Mouse (Mus musculus) T-helper 17 cell (primary cell): Measurements from ENCODE around the gene Gm45808.
"Not testable (repeated sequence)": the region's sequence is repeated elsewhere in the genome, so short reads cannot be mapped to it uniquely, and the experiment has no call there.

ENCODE experiments used
- in situ Hi-C, 2 experiments: fragments of 300-600 bp; cut with MboI, MseI; formaldehyde crosslinking; loops; 1 replicate in 1 of 2; 2 replicates in 1 of 2; pipeline ENCODE4 v1.15.1; 2025; ENCODE audit warnings: high pct_unique_total_duplicates in 2 of 2

Gm45808 gene

DNA sequence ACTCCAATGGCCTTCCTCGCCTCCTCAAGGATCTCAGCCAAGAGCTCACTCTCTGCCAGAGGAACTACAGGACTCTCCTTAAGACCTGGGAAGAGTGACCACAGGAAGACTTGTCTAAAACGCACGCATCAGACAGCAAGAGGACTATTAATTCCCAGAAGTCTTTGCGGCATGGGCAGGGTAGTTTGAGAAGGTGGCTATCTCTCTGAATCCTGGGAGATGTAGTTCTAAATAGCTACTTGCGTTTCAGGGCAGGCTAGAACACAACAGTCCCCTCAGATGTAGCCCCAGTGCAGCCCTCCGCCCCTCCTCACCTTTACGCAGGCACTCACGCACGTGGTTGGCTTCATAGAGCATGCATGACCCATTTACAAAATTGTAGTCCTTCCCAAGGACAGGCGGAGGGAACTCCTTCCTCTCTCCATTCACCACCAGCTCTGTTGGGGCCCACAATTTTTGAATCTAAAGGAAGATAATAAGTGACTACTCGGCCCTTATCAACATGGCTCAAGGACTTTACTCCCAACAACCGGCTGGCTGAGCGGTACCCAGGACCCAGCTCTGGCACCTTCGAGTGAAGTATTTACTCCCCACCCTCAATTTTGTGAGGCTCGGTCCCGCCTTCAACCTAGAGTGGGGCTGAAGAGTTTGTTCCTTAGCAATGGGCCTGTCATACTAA is 11.2 kb downstream of the Gm45808 start:
- in situ Hi-C loops, result loop anchor here (5.0 kb wide), 1 partner anchor 87 kb away; no protein-coding TSS in a partner anchor

DNA sequence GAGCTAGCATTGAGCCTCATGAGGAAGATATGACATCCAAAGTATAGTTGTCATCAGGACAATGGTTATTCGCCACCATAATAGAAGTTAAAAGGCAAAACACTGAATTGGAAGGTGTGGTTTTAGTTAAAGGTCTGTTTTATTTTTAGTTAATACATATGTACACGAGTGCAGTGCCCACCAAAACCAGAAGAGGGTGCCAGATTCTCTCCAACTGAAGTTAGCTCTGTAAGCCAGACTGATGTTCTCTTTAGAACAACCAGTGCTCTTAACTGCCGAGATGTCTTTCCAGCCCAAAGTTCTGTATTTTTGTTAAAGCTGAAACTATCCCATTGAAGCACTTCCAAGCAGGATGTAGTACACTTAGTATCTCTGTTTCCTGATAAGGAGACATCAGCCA is 15.7 kb downstream of the Gm45808 start:
- in situ Hi-C loops, result no loop called here

DNA sequence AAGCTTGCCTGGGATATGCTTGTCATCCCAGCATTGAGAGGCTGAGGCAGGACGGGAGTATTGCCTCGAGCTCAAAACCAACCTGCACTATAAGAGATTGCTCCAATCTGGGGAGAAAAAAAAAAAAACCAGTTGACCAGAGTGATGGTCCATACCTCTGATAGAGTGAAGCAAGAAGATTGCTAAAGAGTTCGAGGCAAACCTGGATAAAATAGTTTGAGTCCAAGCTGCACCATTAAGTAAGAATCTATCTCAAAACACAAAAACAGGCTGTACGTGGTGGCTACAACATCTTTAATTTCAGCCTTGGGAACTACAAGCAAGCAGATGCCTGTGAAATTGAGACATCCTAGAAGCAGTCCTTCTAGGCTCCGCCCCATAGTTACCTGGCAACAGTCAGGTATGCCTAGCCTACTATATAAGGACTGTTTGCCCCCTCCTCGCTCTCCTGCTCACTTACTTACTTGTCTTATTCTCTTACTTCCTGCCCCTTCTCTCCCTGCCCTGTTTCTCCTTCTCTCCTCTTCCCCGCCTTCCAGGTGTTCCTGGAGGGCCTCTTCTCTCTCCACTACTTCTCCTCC is 19.4 kb downstream of the Gm45808 start:
- in situ Hi-C loops, result no loop called here

GRCm38 (mm10) chr7:45466283-45467089 is 20.1 kb downstream of the Gm45808 start, which contains the start of gene Bax:
Bax (minus strand) TSS chr7:45466898.
- in situ Hi-C loops, result no loop called here

- in situ Hi-C loops, result no loop called here
Observed at GRCm38 (mm10) chr7:45465549-45465948, 21.1 kb downstream of the Gm45808 start.

- in situ Hi-C loops, result no loop called here
Observed at GRCm38 (mm10) chr7:45465112-45465511, 21.5 kb downstream of the Gm45808 start.

DNA sequence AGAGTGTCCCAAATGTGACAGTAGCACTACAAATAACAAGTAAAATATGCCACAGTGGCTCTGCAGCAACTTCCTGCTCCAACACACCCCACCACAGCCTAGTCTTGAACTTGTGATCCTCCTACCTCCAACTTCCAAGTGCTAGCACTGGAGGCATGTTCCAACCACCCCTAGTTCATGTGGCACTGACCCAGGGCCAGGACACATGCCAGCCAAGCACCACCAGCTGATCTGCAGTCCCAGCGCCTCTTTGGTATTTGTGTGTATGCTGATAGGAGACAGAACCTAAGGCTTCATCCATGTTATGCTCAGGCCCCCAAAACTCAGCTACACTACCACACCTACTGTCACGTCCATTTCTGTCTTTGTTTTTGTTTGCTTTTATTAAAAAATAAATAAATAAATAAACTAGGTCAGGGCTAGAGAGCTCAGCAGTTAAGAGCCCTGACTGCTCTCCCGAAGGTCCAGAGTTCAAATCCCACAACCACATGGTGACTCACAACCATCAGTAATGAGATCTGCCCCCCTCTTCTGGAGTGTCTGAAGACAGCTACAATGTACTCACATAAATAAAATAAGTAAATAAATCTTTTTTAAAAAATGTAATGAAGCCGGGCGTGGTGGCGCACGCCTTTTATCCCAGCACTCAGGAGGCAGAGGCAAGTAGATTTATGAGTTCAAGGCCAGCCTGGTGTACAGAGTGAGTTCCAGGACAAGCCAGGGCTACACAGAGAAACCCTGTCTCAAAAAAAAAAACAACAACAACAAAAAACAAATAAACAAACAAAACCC is 22.4 kb downstream of the Gm45808 start:
- in situ Hi-C loops, result no loop called here

DNA sequence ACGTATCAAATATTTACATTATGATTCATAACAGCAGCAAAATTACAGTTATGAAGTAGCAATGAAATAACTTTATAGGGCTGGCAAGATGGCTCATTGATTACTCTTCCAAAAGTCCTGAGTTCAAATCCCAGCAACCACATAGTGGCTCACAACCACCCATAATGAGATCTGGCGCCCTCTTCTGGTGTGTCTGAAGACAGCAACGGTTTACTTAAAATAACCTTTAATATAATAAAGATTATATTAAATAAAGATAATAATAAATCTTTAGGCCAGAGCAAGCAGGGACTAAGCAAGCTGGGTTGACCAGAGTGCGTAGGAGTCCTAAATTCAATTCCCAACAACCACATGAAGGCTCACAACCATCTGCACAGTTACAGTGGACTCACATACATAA is 23.7 kb downstream of the Gm45808 start:
- in situ Hi-C loops, result not testable (repeated sequence)

GRCm38 (mm10) chr7:45462325-45462724 is 24.3 kb downstream of the Gm45808 start:
- in situ Hi-C loops, result no loop called here

DNA sequence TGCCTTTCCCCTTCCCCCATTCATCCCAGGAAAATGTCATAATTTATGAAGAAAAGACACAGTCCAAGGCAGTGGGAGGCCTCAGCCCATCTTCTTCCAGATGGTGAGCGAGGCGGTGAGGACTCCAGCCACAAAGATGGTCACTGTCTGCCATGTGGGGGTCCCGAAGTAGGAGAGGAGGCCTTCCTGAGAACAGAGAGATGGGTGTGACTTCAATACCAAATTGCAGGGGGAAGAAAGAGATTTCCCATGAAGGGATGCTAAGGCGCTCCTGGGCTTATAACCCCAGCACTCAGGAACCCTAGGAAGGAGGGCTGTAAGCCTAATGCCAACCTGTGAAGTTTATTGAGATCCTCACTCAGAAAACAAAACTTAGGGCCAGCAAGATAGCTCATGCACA is 24.8 kb downstream of the Gm45808 start:
- in situ Hi-C loops, result no loop called here

GRCm38 (mm10) chr7:45461326-45461725 is 25.3 kb downstream of the Gm45808 start:
- in situ Hi-C loops, result no loop called here

- in situ Hi-C loops, result no loop called here
Observed at GRCm38 (mm10) chr7:45460860-45461314, 25.7 kb downstream of the Gm45808 start.

GRCm38 (mm10) chr7:45460377-45460776 is 26.2 kb downstream of the Gm45808 start:
- in situ Hi-C loops, result no loop called here

DNA sequence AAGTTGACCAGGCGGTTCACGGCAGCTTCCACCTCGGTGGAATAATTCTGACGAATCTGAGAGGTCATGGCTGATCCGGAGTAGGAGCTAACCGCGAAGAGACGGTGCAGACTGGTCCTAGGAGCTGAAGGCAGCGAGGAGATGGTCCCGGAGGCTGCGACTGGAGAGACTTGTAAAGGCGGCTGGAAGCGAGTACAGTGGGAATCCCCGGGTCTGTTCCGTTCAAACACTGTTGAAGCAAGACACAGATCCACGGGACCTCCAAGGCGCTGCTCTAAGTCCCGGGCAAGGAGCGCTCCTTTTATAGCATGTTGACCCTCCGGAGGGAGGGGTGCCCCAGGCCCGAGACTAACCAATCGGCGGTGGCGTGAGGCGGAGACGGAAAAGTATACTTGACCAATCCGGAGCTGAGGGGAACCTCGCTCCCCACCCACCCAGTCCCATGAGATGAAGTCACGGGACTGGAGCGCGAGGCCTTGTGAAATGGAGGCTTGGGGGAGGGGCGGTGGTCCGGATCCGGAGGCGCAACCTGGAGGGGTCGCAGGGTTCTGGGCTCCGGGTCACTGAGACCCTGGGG is 27.0 kb downstream of the Gm45808 start, which contains the start of gene Ftl1:
Gene Ftl1, minus strand, starts transcription at position 321 of the 577 bp plus-strand sequence.
- in situ Hi-C loops, result not testable (repeated sequence)

DNA sequence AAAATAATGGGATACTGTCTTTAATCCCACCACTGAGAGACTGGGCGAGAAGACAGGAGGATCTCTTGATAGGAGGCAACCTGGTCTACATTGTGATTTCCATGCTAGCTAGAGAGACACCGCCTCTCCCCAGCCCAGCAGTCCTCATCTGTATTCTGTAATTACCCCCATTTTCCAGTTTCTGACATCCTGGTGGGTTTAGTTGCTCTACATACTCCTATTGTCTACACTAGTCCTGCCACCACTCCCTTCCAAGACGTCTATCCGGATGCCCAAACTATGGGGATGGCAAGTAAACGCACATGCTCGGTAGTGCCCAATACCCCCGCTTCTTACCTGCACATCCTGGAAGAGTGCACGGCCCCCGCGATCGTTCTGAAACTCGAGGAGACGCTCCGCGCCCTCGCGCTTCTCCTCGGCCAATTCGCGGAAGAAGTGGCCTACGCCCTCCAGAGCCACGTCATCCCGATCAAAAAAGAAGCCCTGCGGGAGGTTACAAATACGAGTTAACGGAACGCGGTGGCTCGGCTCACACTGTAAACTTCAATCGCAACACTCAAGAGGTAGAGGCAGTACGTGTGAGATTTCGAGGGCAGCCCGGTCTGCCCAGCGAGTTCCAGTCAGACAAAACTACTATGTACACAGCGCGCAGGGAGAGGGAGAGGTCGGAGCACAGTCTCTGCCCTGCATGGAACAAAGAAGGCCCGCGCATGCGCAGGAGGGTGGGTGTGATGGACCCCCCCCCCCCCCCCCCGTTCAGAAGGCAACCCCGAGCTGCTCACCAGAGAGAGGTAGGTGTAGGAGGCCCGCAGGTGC is 27.7 kb downstream of the Gm45808 start:
- in situ Hi-C loops, result no loop called here

DNA sequence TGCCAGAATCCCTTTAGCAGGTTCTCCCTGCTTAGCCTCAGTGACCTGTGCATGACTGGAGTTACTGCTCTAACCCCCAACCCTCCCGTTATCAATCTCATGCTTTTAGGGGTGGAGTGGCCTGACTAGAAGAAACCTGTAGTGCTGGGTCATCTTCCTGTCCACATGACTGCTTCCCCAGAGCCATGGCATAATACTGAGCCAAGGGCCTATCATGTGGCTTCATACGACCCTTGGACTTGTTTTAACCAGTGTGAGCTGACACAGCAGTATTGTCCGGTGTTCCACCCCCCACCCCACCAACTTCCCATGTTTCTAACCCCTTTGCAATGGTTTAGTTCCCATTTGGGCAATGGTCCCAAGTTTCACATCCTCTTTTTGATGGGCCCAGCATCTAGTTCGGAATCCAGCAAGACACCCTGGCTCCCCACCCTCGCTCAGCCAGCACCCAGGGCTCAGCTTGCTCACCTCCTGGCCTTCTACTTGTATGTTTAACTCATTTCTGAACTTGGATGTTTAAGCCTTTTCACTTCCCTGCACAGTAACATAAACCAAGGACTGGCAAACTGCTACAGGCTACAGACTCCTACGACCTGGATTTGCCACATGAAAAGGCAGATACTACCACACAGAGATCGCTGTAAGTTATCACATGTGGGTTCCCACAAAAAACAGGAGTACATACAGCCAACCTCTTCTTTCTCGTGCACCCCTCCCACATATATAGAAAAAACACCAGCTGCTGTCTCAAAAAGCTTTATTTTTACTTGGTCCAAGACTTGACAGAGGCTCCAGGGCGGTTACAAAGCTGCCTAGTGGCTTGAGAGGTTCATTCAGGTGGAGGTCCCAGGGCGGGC is 29.2 kb downstream of the Gm45808 start:
- in situ Hi-C loops, result no loop called here

- in situ Hi-C loops, result no loop called here
Observed at GRCm38 (mm10) chr7:45456721-45457203, 29.8 kb downstream of the Gm45808 start.

- in situ Hi-C loops, result no loop called here
Observed at GRCm38 (mm10) chr7:45455932-45456696, 30.5 kb downstream of the Gm45808 start.
